Mouse (Mus musculus): Measurements from ENCODE around the gene Kdm6a. TPM values are rescaled to one million over a fixed set of nuclear protein-coding genes. Genes with fewer than 3 reads are reported as not detected.

Kdm6a gene
- polyA plus RNA-seq, 2 experiments: 23.0 to 31.6 TPM

GRCm38 (mm10) chrX:18162861-18163731 lies 721 bp downstream of the Kdm6a start:
- Histone ChIP-seq H3K36me3 (ENCODE audit: control insufficient read depth, insufficient read depth, low read length) (no peaks in the 10 kb centered on the region), H3K9ac (ENCODE audit: low read depth, low read length, severe bottlenecking) (peak overlapping the region; percentile 95), H3K4me1 (ENCODE audit: control insufficient read depth, insufficient read depth, low read length) (no peaks in the 10 kb centered on the region), H3K27me3 (ENCODE audit: control insufficient read depth, insufficient read depth, low read length) (no peaks in the 10 kb centered on the region), H3K4me3 (replicated peaks; ENCODE audit: low read length) (peak overlapping the region; percentile 73), H3K4me2 (replicated peaks; ENCODE audit: low read depth, low read length, severe bottlenecking) (peak overlapping the region; percentile 51), H3K9me3 (ENCODE audit: control insufficient read depth, low read length) (no peaks in the 10 kb centered on the region), H3K27ac (replicated peaks; ENCODE audit: low read depth, low read length) (peak overlapping the region; percentile 98)
- WGBS: 0% methylated on average over 36 of the region's 95 CpGs
- ATAC-seq (ENCODE audit: low FRiP score, low read depth): peak; percentile 7
- 0 out of 2 replicates have a peak, but pooled peaks have one; percentile 24 for TF ChIP-seq POLR2A (IDR thresholded peaks at IDR 0.05; ENCODE audit: borderline replicate concordance, extremely low read depth, insufficient read depth, insufficient read length)
- DNase-seq (ENCODE audit: low spot score): peak; percentile 43

GRCm38 (mm10) chrX:18163917-18164624 lies 1.7 kb downstream of the Kdm6a start:
- Histone ChIP-seq H3K9ac (ENCODE audit: low read depth, low read length, severe bottlenecking) (peak overlapping the region; percentile 95), H3K27ac (replicated peaks; ENCODE audit: low read depth, low read length) (peak overlapping the region; percentile 98), H3K27me3 (ENCODE audit: control insufficient read depth, insufficient read depth, low read length) (no peaks in the 10 kb centered on the region), H3K4me2 (replicated peaks; ENCODE audit: low read depth, low read length, severe bottlenecking) (peak overlapping the region; percentile 51), H3K4me1 (ENCODE audit: control insufficient read depth, insufficient read depth, low read length) (no peaks in the 10 kb centered on the region), H3K4me3 (replicated peaks; ENCODE audit: low read length) (peak overlapping the region; percentile 73), H3K9me3 (ENCODE audit: control insufficient read depth, low read length) (no peaks in the 10 kb centered on the region), H3K36me3 (ENCODE audit: control insufficient read depth, insufficient read depth, low read length) (no peaks in the 10 kb centered on the region)
- no peak for TF ChIP-seq POLR2A (IDR thresholded peaks at IDR 0.05; ENCODE audit: borderline replicate concordance, extremely low read depth, insufficient read depth, insufficient read length)
- 1% methylated on average over 10 of the region's 10 CpGs for WGBS
- ATAC-seq (ENCODE audit: low FRiP score, low read depth) (no peak), DNase-seq (ENCODE audit: low spot score) (peak; percentile 3)

GRCm38 (mm10) chrX:18165121-18165520 lies 2.7 kb downstream of the Kdm6a start:
- Histone ChIP-seq H3K4me2 (replicated peaks; ENCODE audit: low read depth, low read length, severe bottlenecking) (peak overlapping the region; percentile 51; the same call in 1 of the 2 replicates), H3K9ac (ENCODE audit: low read depth, low read length, severe bottlenecking) (no peak overlapping the region), H3K27ac (replicated peaks; ENCODE audit: low read depth, low read length) (no peak overlapping the region), H3K9me3 (ENCODE audit: control insufficient read depth, low read length) (no peaks in the 10 kb centered on the region), H3K4me3 (replicated peaks; ENCODE audit: low read length) (peak overlapping the region; percentile 73; the same call in 1 of the 2 replicates), H3K36me3 (ENCODE audit: control insufficient read depth, insufficient read depth, low read length) (no peaks in the 10 kb centered on the region), H3K27me3 (ENCODE audit: control insufficient read depth, insufficient read depth, low read length) (no peaks in the 10 kb centered on the region), H3K4me1 (ENCODE audit: control insufficient read depth, insufficient read depth, low read length) (no peaks in the 10 kb centered on the region)
- DNase-seq (ENCODE audit: low spot score) (no peak), ATAC-seq (ENCODE audit: low FRiP score, low read depth) (no peak)
- WGBS: 57% methylated on average over 2 of the region's 2 CpGs
- TF ChIP-seq POLR2A (IDR thresholded peaks at IDR 0.05; ENCODE audit: borderline replicate concordance, extremely low read depth, insufficient read depth, insufficient read length): no peak

- H3K4me2 ChIP-seq (replicated peaks; ENCODE audit: low read depth, low read length, severe bottlenecking): no peak overlapping the region
- DNase-seq (ENCODE audit: low spot score) (no peak), ATAC-seq (ENCODE audit: low FRiP score, low read depth) (no peak)
- no peaks in the 10 kb centered on the region for H3K4me1 ChIP-seq (ENCODE audit: control insufficient read depth, insufficient read depth, low read length)
- no peaks in the 10 kb centered on the region for H3K9me3 ChIP-seq (ENCODE audit: control insufficient read depth, low read length)
- H3K27me3 ChIP-seq (ENCODE audit: control insufficient read depth, insufficient read depth, low read length): no peaks in the 10 kb centered on the region
- no peak overlapping the region for H3K4me3 ChIP-seq (replicated peaks; ENCODE audit: low read length)
- H3K9ac ChIP-seq (ENCODE audit: low read depth, low read length, severe bottlenecking): no peak overlapping the region
- 84% methylated on average over 3 of the region's 3 CpGs for WGBS
- no peak overlapping the region for H3K27ac ChIP-seq (replicated peaks; ENCODE audit: low read depth, low read length)
- no peak for TF ChIP-seq POLR2A (IDR thresholded peaks at IDR 0.05; ENCODE audit: borderline replicate concordance, extremely low read depth, insufficient read depth, insufficient read length)
- no peaks in the 10 kb centered on the region for H3K36me3 ChIP-seq (ENCODE audit: control insufficient read depth, insufficient read depth, low read length)
Observed at GRCm38 (mm10) chrX:18166961-18167360, 4.6 kb downstream of the Kdm6a start.

- no peak for TF ChIP-seq POLR2A (IDR thresholded peaks at IDR 0.05; ENCODE audit: borderline replicate concordance, extremely low read depth, insufficient read depth, insufficient read length)
- no peak overlapping the region for H3K4me3 ChIP-seq (replicated peaks; ENCODE audit: low read length)
- no peak overlapping the region for H3K27ac ChIP-seq (replicated peaks; ENCODE audit: low read depth, low read length)
- H3K9ac ChIP-seq (ENCODE audit: low read depth, low read length, severe bottlenecking): no peak overlapping the region
- H3K4me1 ChIP-seq (ENCODE audit: control insufficient read depth, insufficient read depth, low read length): no peaks in the 10 kb centered on the region
- ATAC-seq (ENCODE audit: low FRiP score, low read depth): no peak
- H3K4me2 ChIP-seq (replicated peaks; ENCODE audit: low read depth, low read length, severe bottlenecking): no peak overlapping the region
- 88% methylated on average over 1 of the region's 1 CpGs for WGBS
- DNase-seq (ENCODE audit: low spot score): no peak
- no peaks in the 10 kb centered on the region for H3K36me3 ChIP-seq (ENCODE audit: control insufficient read depth, insufficient read depth, low read length)
- H3K27me3 ChIP-seq (ENCODE audit: control insufficient read depth, insufficient read depth, low read length): no peaks in the 10 kb centered on the region
- no peaks in the 10 kb centered on the region for H3K9me3 ChIP-seq (ENCODE audit: control insufficient read depth, low read length)
Observed at GRCm38 (mm10) chrX:18168940-18169339, 6.6 kb downstream of the Kdm6a start.

Data from limb, embryonic 14.5 days (tissue).